Mouse (Mus musculus) T-helper 2 cell (primary cell): ENCODE measurements at regions not wholly inside any gene's neighbourhood (a gene's known extent, or its start where the extent isn't known, plus 50 kb on each side); places are given as distances from the start of the nearest gene placed in this dataset.

Source experiments
- in situ Hi-C: fragments of 300-600 bp; cut with MboI, MseI; formaldehyde crosslinking; loops from one replicate; pipeline ENCODE4 v1.15.1; 2025; ENCODE audit warnings: high pct_unique_total_duplicates

- in situ Hi-C loops = no loop called here
These were observed 629.6 kb upstream of the Nrsn1 start for GRCm38 (mm10) chr13:25899871-25900270.

DNA sequence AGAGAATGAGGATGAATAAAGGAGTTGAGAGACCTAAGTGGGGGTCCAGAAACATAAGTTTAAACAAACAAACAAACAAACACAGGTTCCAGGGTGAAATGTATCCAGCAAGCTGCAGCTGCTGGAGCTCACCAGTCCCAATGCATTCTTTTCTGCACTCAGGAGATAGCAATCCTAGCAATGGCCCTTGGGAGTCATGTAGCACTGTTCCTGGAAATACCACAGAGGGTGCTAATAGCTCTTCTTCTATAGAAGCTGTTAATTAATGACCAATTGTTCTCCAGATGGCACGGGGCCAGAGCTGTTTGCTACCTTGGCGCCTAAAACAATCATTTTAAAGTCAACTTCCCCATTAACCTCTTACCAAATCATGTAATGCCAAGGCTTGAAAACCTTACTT is 622.8 kb upstream of the Nrsn1 start:
- in situ Hi-C loops = no loop called here

GRCm38 (mm10) chr13:25882818-25883217 is 612.5 kb upstream of the Nrsn1 start:
- in situ Hi-C loops = no loop called here

DNA sequence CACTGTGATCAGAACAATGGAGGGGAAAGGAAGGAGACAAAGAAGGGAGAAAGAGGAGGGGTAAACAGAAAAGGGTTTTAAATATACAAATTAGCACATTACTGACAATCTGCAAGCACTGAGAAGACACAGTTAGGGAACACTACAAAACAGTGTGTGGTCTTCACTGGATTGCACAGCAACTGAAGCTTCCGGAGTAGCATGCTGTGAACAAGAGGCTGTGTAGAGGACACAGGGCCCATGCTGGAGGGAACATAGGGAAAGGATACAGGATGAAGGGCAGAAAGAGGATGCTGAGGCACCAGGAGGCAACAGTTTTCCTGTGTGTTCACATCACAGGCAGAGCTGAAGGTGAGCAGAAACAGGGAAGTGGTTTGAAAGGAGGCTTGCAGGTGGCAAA is 598.6 kb upstream of the Nrsn1 start:
- in situ Hi-C loops = no loop called here

DNA sequence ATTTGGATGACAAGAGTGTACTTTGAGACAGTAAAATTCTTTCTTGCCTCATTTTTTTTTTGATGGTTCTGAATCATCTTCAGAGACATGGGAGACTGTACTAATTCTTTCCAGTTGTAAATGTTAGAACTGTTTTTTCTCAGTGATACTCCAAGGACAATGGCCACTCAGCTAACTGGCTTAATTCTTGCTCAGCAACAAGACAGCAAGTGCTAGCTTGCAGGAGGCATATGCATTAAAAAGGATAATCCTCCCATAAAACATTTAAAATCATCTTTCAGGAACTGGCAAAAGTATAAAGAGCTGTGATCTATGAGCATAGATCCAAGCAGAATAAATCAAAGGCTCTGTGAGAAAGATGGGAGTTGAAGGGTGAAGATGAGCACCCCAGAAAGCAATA is 587.9 kb upstream of the Nrsn1 start:
- in situ Hi-C loops = no loop called here

DNA sequence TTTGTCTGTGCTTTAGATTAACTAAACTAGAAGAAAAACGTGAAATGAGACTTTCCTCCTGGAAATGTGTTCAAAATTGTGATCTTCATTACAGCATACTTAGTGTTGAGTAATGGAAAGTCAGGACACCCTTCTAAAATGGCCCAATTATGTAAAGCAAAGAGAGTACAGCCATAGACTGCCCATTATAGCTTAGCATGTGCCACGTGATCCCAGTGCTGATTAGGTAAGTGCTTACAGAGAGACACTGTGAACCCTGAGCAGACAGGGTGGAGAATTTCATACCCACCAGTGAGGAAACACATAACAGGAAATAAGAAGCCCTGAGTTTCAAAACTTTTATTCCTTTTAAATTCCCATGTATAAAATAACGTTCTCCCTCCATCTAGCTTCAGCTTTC is 587.3 kb upstream of the Nrsn1 start:
- in situ Hi-C loops = no loop called here

DNA sequence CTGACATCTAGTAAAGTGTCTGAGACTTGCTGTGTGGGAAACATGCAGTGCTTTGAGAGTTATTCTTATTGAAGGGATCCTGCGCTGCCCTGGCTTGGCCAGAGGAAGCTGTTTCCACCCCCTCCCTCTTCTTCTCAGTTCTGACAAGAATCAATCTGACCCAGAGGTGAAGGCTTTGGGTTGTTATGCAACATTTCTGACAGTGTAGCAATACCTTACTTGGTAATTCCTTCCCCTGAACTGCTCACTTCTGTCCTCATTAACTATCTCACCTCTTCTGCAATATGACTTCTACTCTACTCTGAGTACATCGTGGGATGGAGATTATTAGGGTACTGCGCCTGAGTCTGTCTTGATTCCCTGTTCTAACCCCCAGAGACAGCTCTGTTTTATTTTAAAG is 586.8 kb upstream of the Nrsn1 start:
- in situ Hi-C loops = no loop called here

- in situ Hi-C loops = no loop called here
These were observed 586.2 kb upstream of the Nrsn1 start for GRCm38 (mm10) chr13:25856549-25856948.

DNA sequence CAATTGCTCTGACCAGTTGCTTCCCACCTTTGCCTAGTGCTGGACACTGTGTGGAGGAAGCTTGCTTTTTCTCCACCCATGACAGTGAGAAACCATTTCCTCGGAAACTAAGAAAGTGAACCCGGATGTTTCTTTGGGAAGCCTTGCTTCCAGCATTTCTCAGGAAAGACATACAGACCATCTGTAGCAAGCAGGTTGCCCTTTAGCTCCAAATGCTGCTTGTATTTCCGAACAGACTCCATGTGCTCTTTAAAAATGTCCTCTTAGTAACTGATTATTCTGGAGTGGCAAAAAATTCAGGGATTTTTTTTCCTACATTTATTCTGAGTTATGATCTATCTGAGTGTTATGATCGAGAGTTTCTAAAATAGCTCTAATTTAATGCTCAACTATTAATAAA is 577.9 kb upstream of the Nrsn1 start:
- in situ Hi-C loops = no loop called here

- in situ Hi-C loops = no loop called here
These were observed 567.9 kb upstream of the Nrsn1 start for GRCm38 (mm10) chr13:25838237-25838636.

- in situ Hi-C loops = no loop called here
These were observed 559.0 kb upstream of the Nrsn1 start for GRCm38 (mm10) chr13:25829146-25829924.

DNA sequence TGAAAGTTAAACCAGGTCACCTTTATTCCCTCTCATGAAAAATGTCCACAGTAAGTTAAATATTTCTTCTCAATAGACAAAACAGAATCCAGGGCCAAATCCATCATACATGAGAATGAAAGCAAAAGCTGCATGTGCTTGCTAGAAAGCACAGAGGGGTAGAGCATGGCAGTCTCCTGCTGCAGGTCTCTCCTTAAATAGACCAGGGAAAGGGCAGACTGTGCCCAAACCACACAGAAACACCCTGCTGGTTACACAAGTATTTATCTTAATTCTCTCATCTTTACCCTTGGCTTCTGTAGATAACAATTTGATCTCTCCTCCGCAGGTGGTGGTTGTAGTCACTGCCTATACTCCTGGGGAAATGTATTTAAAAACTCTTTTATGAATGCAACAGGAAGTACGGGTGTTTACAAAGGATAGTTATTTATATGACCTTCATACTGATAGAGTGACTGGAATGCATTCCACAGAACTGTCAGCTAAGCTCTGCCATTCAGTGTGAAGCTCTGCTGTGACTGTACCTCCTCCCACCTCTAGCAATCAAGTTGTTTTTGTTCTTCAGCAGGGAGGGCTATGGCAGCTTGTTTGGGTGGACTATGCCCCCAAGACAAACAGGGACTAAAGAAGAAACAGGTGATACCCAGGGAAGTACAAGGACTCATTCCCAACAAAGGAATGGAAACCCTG is 538.4 kb upstream of the Nrsn1 start:
- in situ Hi-C loops = no loop called here

- in situ Hi-C loops = no loop called here
These were observed 523.0 kb upstream of the Nrsn1 start for GRCm38 (mm10) chr13:25793216-25793803.

DNA sequence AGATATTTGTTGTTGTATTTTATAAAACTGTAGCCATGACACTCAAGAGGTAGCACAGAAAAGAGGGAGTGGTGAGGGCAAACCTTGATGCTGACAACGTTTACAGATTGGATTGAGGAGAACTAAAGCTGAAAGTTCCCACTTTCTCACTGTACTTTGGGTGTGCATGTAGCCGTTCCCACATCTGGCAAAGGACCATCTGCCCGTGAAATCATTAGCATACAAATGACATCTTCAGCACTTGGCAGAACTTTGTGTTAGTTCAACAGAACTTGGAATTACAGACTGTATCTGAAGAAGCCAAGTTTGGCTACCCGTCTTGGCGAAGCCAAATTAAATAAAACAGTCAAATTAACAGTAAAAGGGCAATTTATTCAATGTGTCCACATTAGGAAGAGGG is 510.9 kb upstream of the Nrsn1 start:
- in situ Hi-C loops = no loop called here

DNA sequence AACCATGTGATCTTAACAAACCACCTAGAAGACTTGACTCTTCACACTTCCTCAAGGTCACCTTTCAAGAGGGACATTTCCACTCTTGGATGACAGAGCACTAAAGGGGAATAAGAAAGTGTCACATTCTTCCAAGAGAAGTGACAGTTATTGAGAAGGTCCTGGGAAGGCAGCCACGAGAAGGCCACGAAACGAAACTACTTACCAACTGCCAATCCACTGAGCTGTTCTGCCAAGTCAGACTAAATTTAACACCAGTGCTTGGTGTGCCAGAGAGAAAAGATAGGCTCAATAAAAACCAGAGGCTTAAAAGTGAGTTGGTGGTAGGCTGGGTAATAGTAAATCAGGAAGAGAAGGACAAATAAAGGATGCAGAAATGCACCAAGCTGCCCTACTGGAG is 507.4 kb upstream of the Nrsn1 start:
- in situ Hi-C loops = no loop called here

DNA sequence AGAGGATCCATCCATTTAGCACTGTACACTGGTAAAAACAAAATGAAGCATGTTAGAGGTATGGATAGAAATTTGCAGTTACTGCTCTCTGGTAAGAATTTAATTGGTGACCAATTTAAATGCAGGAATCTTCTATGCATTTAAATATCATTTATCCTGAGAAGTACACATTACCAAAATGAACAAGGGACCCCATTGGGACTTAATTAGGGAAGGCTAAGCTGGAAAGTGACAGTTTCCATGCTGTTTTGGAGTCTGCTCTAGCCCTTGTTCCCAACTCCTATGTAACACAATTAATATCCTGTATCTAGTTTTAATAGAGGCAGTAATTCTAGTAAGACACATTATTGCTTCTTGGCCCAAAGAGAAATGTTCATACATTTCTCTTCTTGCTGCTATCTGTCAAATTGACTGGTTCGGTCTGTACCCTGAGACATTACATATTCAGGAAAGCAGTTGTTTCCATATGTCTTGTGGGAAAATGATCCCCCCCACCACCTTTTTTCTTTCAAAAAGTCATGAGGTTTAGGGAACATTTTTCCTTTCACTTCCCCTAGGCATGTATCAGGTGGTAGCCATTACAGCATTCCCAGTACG is 504.4 kb upstream of the Nrsn1 start:
- in situ Hi-C loops = no loop called here

DNA sequence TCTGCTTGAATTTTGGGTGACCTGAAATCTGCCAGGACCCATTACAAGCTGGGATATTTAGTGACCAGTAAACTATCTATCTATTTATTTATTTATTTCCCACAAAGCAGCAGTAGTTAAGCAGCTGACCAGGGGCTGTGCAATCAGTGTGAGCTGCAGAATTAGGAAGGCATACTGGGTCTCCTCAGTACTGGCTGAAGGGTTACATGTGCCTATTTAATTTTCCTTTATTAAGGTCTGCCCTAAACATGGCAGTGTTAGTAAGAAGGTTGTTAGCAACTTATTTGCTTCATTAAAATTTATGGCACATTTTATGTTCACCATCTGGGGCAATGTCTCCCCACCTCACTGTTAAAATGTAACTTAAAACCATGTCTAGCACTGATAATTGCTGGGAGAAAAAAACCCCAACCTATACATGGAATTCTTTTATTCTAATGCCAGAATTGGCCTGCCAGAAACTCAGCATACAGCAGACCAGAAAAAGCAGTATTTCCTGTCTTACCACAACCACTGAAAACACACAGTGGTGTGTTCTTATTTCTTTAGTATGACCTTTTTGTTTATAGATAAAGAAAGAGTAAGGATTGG is 484.3 kb upstream of the Nrsn1 start:
- in situ Hi-C loops = no loop called here

DNA sequence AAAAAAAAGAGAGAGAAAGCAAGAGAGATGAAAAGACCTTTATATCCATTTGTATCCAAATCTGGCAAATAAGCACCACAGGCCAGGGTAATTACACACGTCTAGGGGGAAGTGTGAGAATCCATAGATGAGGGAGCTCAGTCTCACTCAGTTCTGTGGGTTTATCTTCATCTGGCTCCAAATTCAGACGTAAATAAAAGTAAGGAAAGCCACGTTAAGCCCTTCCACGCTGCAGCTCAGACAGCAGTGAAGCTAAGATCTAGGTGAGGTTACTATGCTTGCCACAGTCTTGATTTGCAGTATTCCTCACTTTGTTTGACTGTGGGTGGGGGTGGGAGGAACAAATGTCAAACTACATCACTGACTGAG is 481.1 kb upstream of the Nrsn1 start:
- in situ Hi-C loops = no loop called here

GRCm38 (mm10) chr13:25750460-25751408 is 480.4 kb upstream of the Nrsn1 start:
- in situ Hi-C loops = no loop called here

DNA sequence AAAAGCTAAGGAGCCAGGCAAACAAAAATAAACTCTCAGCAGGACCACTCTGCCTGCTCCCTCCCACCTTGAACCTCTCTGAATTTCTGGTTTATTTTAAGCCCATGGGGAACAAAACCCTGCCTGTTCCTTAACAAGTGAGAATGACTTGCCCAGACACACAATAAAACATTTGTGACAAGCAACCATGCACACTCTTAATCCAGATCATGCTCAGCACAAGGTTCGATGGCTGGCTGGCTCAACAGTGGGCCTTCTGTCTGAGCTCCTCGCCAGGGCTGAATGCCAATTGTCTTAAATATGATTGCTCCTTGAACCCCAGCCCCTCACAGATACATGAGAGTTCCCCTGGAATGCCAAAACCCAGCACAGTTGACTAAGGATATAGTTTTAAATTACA is 468.3 kb upstream of the Nrsn1 start:
- in situ Hi-C loops = no loop called here

GRCm38 (mm10) chr13:25729327-25729892 is 459.1 kb upstream of the Nrsn1 start:
- in situ Hi-C loops = no loop called here
